Mouse (Mus musculus) lung, postnatal 25 days (tissue): Measurements from ENCODE around the gene Tnip3.

ENCODE experiments used
- DNase-seq: peaks from one replicate; pipeline ENCODE4 v3.0.0; 2022; ENCODE audit warnings: low spot score

The Tnip3 gene

GRCm38 (mm10) chr6:65584870-65585332 lies 59.8 kb downstream of the Tnip3 start:
- DNase-seq, result peak; percentile 79

GRCm38 (mm10) chr6:65585333-65586053 lies 60.4 kb downstream of the Tnip3 start:
- no peak for DNase-seq

- DNase-seq, result no peak
These were observed 63.7 kb downstream of the Tnip3 start for GRCm38 (mm10) chr6:65588847-65589246.

GRCm38 (mm10) chr6:65590018-65590417 lies 64.9 kb downstream of the Tnip3 start:
- DNase-seq, result no peak

GRCm38 (mm10) chr6:65594171-65594570 lies 69.1 kb downstream of the Tnip3 start:
- peak; percentile 52 for DNase-seq

- no peak for DNase-seq
These were observed 70.3 kb downstream of the Tnip3 start for GRCm38 (mm10) chr6:65595371-65595770.

- no peak for DNase-seq
These were observed 72.1 kb downstream of the Tnip3 start for GRCm38 (mm10) chr6:65597056-65597818.

- DNase-seq, result no peak
These were observed 73.4 kb downstream of the Tnip3 start for GRCm38 (mm10) chr6:65598522-65598921.

GRCm38 (mm10) chr6:65599865-65600739 lies 75.0 kb downstream of the Tnip3 start:
- no peak for DNase-seq

GRCm38 (mm10) chr6:65600887-65601286 lies 75.8 kb downstream of the Tnip3 start:
- no peak for DNase-seq

GRCm38 (mm10) chr6:65605778-65606177 lies 80.7 kb downstream of the Tnip3 start:
- peak; percentile 60 for DNase-seq

- peak; percentile 68 for DNase-seq
These were observed 81.8 kb downstream of the Tnip3 start for GRCm38 (mm10) chr6:65606946-65607345.

GRCm38 (mm10) chr6:65611834-65612233 lies 86.7 kb downstream of the Tnip3 start:
- no peak for DNase-seq

GRCm38 (mm10) chr6:65613924-65614585 lies 88.9 kb downstream of the Tnip3 start:
- no peak for DNase-seq

- DNase-seq, result no peak
These were observed 90.5 kb downstream of the Tnip3 start for GRCm38 (mm10) chr6:65615641-65616040.

GRCm38 (mm10) chr6:65621260-65621659 lies 96.1 kb downstream of the Tnip3 start:
- DNase-seq, result no peak

GRCm38 (mm10) chr6:65623016-65623715 lies 98.1 kb downstream of the Tnip3 start:
- peak; percentile 50 for DNase-seq

GRCm38 (mm10) chr6:65630578-65630977 lies 105.5 kb downstream of the Tnip3 start:
- DNase-seq, result no peak

- no peak for DNase-seq
These were observed 107.1 kb downstream of the Tnip3 start for GRCm38 (mm10) chr6:65632184-65632583.

GRCm38 (mm10) chr6:65642431-65642830 lies 117.3 kb downstream of the Tnip3 start:
- no peak for DNase-seq

- no peak for DNase-seq
These were observed 119.0 kb downstream of the Tnip3 start for GRCm38 (mm10) chr6:65644110-65644509.
